Mouse (Mus musculus): ENCODE data around the gene 6030458C11Rik. TPM values are rescaled to one million over a fixed set of nuclear protein-coding genes. Genes with fewer than 3 reads are reported as not detected.
A peak's percentile ranks its signal among the peaks of the same experiment; 100 is the strongest.

6030458C11Rik gene
- polyA plus RNA-seq, 1 experiment from 2014 or later: 35.1 TPM

- no peaks in the 10 kb centered on the region for H3K9me3 ChIP-seq (ENCODE audit: low read depth, low read length)
- peaks cover 69% of the 10 kb centered on the region for H3K36me3 ChIP-seq (ENCODE audit: insufficient read depth)
- H3K4me3 ChIP-seq (ENCODE audit: low read depth, low read length): no peak overlapping the region
- ATAC-seq (ENCODE audit: insufficient read depth) (no peak), DNase-seq (no peak)
- no peaks in the 10 kb centered on the region for H3K27me3 ChIP-seq (ENCODE audit: insufficient read depth, low read length)
- H3K4me2 ChIP-seq: no peak overlapping the region
- 94% methylated on average over 24 of the region's 24 CpGs for WGBS
- H3K27ac ChIP-seq (ENCODE audit: low read depth): no peak overlapping the region
- no peaks in the 10 kb centered on the region for H3K4me1 ChIP-seq (ENCODE audit: insufficient read depth)
- no peak for TF ChIP-seq CTCF (IDR thresholded peaks at IDR 0.05; ENCODE audit: low read depth)
- no peak overlapping the region for H3K9ac ChIP-seq
These were observed 9.8 kb upstream of the 6030458C11Rik start for GRCm38 (mm10) chr15:12834231-12834630.

DNA sequence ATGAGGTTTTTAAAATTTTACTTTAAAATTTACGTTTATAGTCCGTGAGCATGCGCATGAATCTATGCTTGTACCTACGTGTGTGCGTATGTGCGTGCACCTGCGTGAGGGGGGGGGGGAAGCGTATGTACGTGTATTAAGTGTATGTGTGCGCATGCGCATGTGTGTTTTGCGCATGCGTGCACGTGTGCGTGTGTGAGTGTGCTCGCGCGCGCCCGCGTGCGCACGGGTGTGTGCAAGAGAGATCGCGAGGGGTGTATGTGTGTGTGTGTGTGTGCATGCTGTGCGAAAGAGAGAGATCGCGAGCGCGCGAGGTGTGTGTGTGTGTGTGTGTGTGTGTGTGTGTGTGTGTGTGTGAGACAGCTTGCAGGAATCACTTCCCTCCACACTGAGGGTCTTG is 8.9 kb upstream of the 6030458C11Rik start:
- Histone ChIP-seq H3K9ac (no peak overlapping the region), H3K4me3 (ENCODE audit: low read depth, low read length) (no peak overlapping the region), H3K4me1 (ENCODE audit: insufficient read depth) (no peaks in the 10 kb centered on the region), H3K9me3 (ENCODE audit: low read depth, low read length) (no peaks in the 10 kb centered on the region), H3K27me3 (ENCODE audit: insufficient read depth, low read length) (no peaks in the 10 kb centered on the region), H3K27ac (ENCODE audit: low read depth) (no peak overlapping the region), H3K36me3 (ENCODE audit: insufficient read depth) (peaks cover 74% of the 10 kb centered on the region), H3K4me2 (no peak overlapping the region)
- no peak for ATAC-seq (ENCODE audit: insufficient read depth)
- no peak for TF ChIP-seq CTCF (IDR thresholded peaks at IDR 0.05; ENCODE audit: low read depth)
- no peak for DNase-seq
- 96% methylated on average over 31 of the region's 31 CpGs for WGBS

GRCm38 (mm10) chr15:12832599-12832998 is 8.2 kb upstream of the 6030458C11Rik start:
- Histone ChIP-seq H3K9ac (no peak overlapping the region), H3K27ac (ENCODE audit: low read depth) (no peak overlapping the region), H3K4me3 (ENCODE audit: low read depth, low read length) (no peak overlapping the region), H3K9me3 (ENCODE audit: low read depth, low read length) (no peaks in the 10 kb centered on the region), H3K27me3 (ENCODE audit: insufficient read depth, low read length) (no peaks in the 10 kb centered on the region), H3K4me2 (no peak overlapping the region), H3K36me3 (ENCODE audit: insufficient read depth) (peaks cover 73% of the 10 kb centered on the region), H3K4me1 (ENCODE audit: insufficient read depth) (no peaks in the 10 kb centered on the region)
- DNase-seq (no peak), ATAC-seq (ENCODE audit: insufficient read depth) (no peak)
- no peak for TF ChIP-seq CTCF (IDR thresholded peaks at IDR 0.05; ENCODE audit: low read depth)
- 95% methylated on average over 4 of the region's 4 CpGs for whole genome bisulfite sequencing

GRCm38 (mm10) chr15:12829878-12830277 is 5.4 kb upstream of the 6030458C11Rik start:
- ATAC-seq (ENCODE audit: insufficient read depth) (no peak), DNase-seq (no peak)
- TF ChIP-seq CTCF (IDR thresholded peaks at IDR 0.05; ENCODE audit: low read depth): no peak
- peaks cover 55% of the 10 kb centered on the region for H3K36me3 ChIP-seq (ENCODE audit: insufficient read depth)
- H3K4me3 ChIP-seq (ENCODE audit: low read depth, low read length): no peak overlapping the region
- peaks cover 10% of the 10 kb centered on the region; the same call in 1 of the 2 replicates for H3K4me1 ChIP-seq (ENCODE audit: insufficient read depth)
- H3K9ac ChIP-seq: no peak overlapping the region
- 81% methylated on average over 3 of the region's 3 CpGs for WGBS
- H3K4me2 ChIP-seq: no peak overlapping the region
- no peak overlapping the region for H3K27ac ChIP-seq (ENCODE audit: low read depth)
- no peaks in the 10 kb centered on the region for H3K9me3 ChIP-seq (ENCODE audit: low read depth, low read length)
- H3K27me3 ChIP-seq (ENCODE audit: insufficient read depth, low read length): no peaks in the 10 kb centered on the region

DNA sequence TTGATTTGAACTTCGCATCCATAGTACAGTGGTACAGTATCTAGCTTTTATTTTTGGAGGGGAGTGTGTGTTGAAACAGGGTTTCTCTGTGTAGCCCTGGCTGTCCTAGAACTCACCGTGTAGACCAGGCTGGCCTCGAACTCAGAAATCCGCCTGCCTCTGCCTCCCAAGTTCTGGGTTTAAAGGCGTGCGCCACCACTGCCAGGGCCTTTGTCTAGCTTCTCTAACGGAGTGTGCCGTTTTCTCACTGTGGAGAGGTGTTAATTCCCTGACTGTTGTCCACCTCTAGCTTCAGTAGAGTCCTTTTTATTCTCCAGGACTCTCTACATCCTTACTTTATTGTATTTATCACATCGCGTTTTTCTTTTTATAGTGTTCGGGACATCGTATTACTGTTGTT is 959 bp upstream of the 6030458C11Rik start:
- Histone ChIP-seq H3K27ac (ENCODE audit: low read depth) (no peak overlapping the region), H3K27me3 (ENCODE audit: insufficient read depth, low read length) (no peaks in the 10 kb centered on the region), H3K36me3 (ENCODE audit: insufficient read depth) (peaks cover 44% of the 10 kb centered on the region), H3K4me2 (peak overlapping the region; percentile 70), H3K4me3 (ENCODE audit: low read depth, low read length) (peak overlapping the region; percentile 94), H3K9me3 (ENCODE audit: low read depth, low read length) (no peaks in the 10 kb centered on the region), H3K4me1 (ENCODE audit: insufficient read depth) (peaks cover 10% of the 10 kb centered on the region; the same call in 1 of the 2 replicates), H3K9ac (peak overlapping the region; percentile 86)
- no peak for ATAC-seq (ENCODE audit: insufficient read depth)
- DNase-seq: no peak
- no peak for TF ChIP-seq CTCF (IDR thresholded peaks at IDR 0.05; ENCODE audit: low read depth)
- 49% methylated on average over 12 of the region's 12 CpGs for WGBS

DNA sequence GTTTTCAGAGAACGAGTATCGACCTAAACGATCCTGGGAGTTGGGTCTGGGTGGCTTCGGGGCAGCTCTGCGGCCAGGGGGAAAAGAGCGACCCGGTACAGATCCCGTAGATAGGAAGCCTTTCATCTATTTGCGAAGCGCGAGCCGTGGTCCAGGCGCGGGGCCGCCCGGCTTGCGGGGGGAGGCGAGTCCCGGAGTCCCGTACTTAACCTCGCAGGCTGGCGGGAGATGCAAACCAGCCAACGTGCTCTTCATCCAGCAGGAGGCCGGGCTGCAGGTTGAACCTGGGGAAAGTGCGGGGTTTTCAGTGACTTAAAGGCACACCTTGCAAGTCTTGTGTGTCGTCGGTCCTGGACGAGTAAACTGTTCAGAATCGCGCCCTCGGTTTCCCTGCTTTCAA is 516 bp upstream of the 6030458C11Rik start:
- H3K9me3 ChIP-seq (ENCODE audit: low read depth, low read length): no peaks in the 10 kb centered on the region
- peak overlapping the region; percentile 69; the same call in 1 of the 2 replicates for H3K27ac ChIP-seq (ENCODE audit: low read depth)
- 0% methylated on average over 31 of the region's 31 CpGs for WGBS
- H3K27me3 ChIP-seq (ENCODE audit: insufficient read depth, low read length): no peaks in the 10 kb centered on the region
- peaks cover 10% of the 10 kb centered on the region; the same call in 1 of the 2 replicates for H3K4me1 ChIP-seq (ENCODE audit: insufficient read depth)
- H3K9ac ChIP-seq: peak overlapping the region; percentile 86
- peak overlapping the region; percentile 94 for H3K4me3 ChIP-seq (ENCODE audit: low read depth, low read length)
- ATAC-seq (ENCODE audit: insufficient read depth) (peak; percentile 29), DNase-seq (peak; percentile 56)
- H3K36me3 ChIP-seq (ENCODE audit: insufficient read depth): peaks cover 46% of the 10 kb centered on the region
- TF ChIP-seq CTCF (IDR thresholded peaks at IDR 0.05; ENCODE audit: low read depth): 0 out of 2 replicates have a peak, but pooled peaks have one; percentile 2
- peak overlapping the region; percentile 70 for H3K4me2 ChIP-seq

DNA sequence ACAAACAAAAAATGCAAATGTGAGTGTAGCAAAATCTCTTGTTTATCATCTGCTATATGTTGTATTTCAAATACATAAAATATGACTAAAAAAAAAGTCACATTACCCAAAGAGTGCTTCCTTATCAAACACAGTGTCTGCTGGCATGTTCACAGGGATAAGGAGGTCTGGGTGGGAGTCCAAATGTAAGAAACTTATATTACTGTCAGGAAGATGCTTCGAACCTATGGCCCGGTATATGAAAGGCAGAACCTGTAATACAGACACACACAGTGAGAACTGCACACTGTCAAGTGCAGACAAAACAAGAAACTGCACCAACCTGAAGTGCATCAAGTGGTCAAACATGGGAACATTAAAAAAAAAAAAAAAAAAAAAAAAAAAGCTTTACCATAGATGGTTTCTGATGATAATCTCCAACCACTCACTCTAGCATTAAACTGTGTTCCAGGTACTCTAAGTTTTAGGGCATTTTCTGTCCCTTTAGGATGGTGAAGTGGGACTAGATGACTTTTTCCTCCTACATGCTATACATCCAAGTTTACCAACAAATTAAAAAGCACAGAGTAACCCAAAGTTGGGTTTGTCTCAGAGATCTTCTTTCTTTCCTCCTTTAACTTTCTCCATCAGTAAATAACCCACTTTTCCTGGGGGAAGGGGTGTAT is 862 bp downstream of the 6030458C11Rik start:
- Histone ChIP-seq H3K4me3 (ENCODE audit: low read depth, low read length) (peak overlapping the region; percentile 94), H3K36me3 (ENCODE audit: insufficient read depth) (peaks cover 46% of the 10 kb centered on the region), H3K9ac (peak overlapping the region; percentile 96), H3K4me1 (ENCODE audit: insufficient read depth) (peaks cover 10% of the 10 kb centered on the region; the same call in 1 of the 2 replicates), H3K27ac (ENCODE audit: low read depth) (peak overlapping the region; percentile 79; the same call in 1 of the 2 replicates), H3K4me2 (peak overlapping the region; percentile 70), H3K9me3 (ENCODE audit: low read depth, low read length) (no peaks in the 10 kb centered on the region), H3K27me3 (ENCODE audit: insufficient read depth, low read length) (no peaks in the 10 kb centered on the region)
- WGBS: 81% methylated on average over 2 of the region's 2 CpGs
- DNase-seq: no peak
- no peak for ATAC-seq (ENCODE audit: insufficient read depth)
- TF ChIP-seq CTCF (IDR thresholded peaks at IDR 0.05; ENCODE audit: low read depth): no peak

All from lung, embryonic 14.5 days (tissue).